Mouse (Mus musculus) urinary bladder, adult 18-20 months (tissue): ENCODE measurements around the gene Zfand4.

Source experiments
- DNase-seq, 2 experiments: peaks; one replicate each; pipeline ENCODE4 v3.0.0; 2022; ENCODE audit warnings: low spot score in 2 of 2, mixed read lengths in 2 of 2

The Zfand4 gene

DNA sequence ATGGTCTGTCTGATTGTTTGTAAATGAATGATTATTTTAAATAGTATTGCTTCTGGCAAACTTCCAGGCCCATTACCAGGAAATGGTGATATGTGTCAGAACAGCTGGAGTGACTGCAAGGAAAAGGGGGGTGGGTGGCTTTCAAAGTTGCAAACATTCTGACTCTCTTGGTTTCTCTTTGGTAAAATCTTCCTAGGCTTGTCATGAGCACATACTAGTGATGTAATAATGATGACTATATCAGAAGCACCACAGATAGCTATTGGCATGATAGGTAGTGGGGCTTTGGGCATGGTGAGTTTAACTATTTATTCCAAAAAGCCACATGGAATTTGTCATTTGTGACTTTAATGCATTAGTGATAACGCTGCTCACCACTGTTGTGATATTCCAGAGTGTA is 110.1 kb downstream of the Zfand4 start:
- no peak for DNase-seq

GRCm38 (mm10) chr6:116374618-116375017 is 110.6 kb downstream of the Zfand4 start:
- DNase-seq, result no peak

DNA sequence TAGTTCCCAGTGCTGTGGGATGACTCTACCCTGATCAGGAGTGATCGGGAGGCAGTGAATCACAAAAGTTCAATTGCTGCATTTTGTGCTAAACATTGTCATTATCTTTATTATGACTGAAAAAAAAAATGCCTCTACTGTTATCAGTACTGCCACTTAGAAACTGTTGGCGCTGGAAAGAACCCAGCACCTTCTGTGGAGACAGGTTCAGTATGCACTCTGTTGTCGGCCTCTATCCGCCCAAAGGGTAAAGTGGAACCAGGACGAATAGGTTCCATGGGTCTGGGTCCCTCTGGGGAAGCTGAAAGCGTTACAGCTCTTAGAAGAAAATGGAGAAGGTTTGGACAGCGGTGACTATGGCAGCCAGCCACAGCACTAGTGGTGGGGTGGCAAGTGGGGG is 114.9 kb downstream of the Zfand4 start:
- no peak for DNase-seq
